Mouse (Mus musculus): ENCODE results near the gene Dapp1. TPM values are rescaled to one million over a fixed set of nuclear protein-coding genes. Genes with fewer than 3 reads are reported as not detected.
"Not testable (repeated sequence)": the region's sequence is repeated elsewhere in the genome, so short reads cannot be mapped to it uniquely, and the experiment has no call there.

Dapp1 gene
- polyA plus RNA-seq, 1 experiment from 2014 or later = 2.3 TPM

DNA sequence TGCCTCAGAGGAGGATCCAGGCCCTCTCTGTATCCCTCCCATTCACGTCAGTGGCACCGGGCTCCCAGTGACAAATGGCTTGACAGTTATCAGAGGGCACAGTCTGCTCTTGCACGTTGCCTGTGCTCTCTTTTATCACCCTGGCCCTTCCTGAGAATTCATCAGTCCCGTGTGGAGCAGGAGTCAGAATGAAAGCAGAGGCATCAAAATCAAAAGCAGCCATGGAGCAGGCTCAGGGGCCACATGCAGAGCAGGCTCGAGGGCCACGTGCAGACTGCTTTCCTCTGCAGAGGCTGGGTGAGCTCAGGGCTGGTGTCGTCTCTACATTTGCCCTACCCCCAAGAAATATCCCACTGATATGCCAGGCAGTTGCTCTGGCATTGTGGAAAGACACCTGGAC, 29.5 kb downstream of the Dapp1 start:
- Histone ChIP-seq H3K9ac (no peak overlapping the region), H3K27ac (no peak overlapping the region), H3K4me3 (no peak overlapping the region), H3K36me3 (no peaks in the 10 kb centered on the region), H3K9me3 (replicated peaks) (no peaks in the 10 kb centered on the region), H3K27me3 (no peaks in the 10 kb centered on the region), H3K4me1 (peaks cover 17% of the 10 kb centered on the region), H3K4me2 (replicated peaks) (no peak overlapping the region)
- no peak for ATAC-seq (ENCODE audit: low FRiP score)
- WGBS = 39% methylated on average over 7 of the region's 7 CpGs

DNA sequence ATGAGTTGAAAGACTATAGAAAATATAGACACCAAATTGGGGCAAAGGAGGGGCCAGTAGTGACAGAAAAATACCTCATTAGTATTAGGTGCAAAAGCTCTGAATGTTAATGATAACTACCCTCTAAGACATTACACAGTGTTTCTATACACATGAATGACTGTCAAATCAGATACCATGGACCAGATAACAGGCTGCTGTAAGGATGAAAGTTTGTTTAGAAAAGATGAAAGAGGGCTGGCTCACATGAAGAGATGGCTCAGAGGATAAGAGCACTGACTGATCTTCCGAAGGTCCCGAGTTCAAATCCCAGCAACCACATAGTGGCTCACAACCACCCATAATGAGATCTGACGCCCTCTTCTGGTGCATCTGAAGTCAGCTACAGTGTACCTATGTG, 30.0 kb downstream of the Dapp1 start:
- H3K27me3 ChIP-seq; H3K9ac ChIP-seq; H3K36me3 ChIP-seq; ATAC-seq (ENCODE audit: low FRiP score); H3K9me3 ChIP-seq (replicated peaks); H3K27ac ChIP-seq; H3K4me3 ChIP-seq; H3K4me2 ChIP-seq (replicated peaks): not testable (repeated sequence)
- H3K4me1 ChIP-seq = peaks cover 17% of the 10 kb centered on the region
- 87% methylated on average over 3 of the region's 3 CpGs for WGBS

DNA sequence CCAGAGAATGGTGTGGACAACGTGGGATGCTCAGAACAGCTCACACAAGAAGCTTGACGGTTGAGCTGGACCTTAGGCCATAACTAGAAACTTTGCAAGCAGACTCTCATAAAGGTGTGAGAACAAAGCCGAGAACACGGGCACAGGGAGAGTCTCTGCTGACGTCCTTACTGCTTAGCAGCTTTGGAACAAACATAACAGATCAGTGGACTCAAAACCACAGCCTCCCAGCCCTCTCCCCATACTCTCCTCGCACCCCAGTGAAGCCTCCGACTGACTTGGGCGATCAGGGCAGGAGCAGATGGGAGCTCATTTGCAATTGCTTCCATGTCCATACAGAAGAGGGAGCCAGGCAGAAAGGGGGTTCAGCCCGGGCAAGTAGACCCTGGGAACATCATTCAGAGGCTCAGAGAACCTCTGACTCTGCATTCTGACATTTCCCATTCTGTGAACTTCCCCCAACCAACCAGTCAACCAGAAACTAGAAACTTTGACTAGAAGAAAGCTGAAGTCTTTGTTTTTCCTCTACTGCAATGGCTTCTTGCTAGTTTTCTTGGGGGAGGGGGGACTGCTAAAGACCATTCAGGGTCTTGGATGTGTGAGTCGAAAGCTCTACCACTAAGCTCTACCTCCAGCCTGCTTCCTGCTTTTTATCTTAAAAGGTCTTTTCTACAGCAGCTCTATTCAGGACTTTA, 31.0 kb downstream of the Dapp1 start:
- no peak overlapping the region for H3K27ac ChIP-seq
- no peaks in the 10 kb centered on the region for H3K36me3 ChIP-seq
- 87% methylated on average over 10 of the region's 10 CpGs for WGBS
- no peak overlapping the region for H3K4me3 ChIP-seq
- peaks cover 14% of the 10 kb centered on the region for H3K4me1 ChIP-seq
- no peaks in the 10 kb centered on the region for H3K9me3 ChIP-seq (replicated peaks)
- no peak overlapping the region for H3K4me2 ChIP-seq (replicated peaks)
- H3K27me3 ChIP-seq = no peaks in the 10 kb centered on the region
- no peak for ATAC-seq (ENCODE audit: low FRiP score)
- H3K9ac ChIP-seq = no peak overlapping the region

DNA sequence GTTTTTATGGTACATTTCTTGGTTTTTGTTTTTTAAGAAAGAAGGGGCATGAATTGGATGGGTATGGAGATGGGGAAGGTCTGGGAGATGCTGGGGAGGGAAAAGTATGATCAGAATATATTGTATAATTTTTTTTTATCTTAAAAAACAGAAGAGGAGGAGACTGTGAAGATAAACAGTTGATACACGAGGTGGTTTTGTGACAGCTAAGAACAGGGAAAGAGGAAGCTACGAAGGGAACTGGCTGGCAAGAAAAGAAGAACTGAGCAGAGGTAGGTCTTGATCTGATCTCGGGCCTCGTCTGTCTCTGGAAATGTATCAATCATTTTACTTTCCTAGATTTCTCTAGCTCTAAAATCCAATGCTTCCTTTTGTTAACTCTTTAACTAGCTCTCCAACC, 33.8 kb downstream of the Dapp1 start:
- WGBS = 84% methylated on average over 4 of the region's 4 CpGs
- no peak overlapping the region for H3K9ac ChIP-seq
- no peak for ATAC-seq (ENCODE audit: low FRiP score)
- H3K4me3 ChIP-seq = no peak overlapping the region
- H3K4me1 ChIP-seq = peaks cover 8% of the 10 kb centered on the region
- no peak overlapping the region for H3K27ac ChIP-seq
- H3K27me3 ChIP-seq = no peaks in the 10 kb centered on the region
- H3K36me3 ChIP-seq = no peaks in the 10 kb centered on the region
- no peaks in the 10 kb centered on the region for H3K9me3 ChIP-seq (replicated peaks)
- H3K4me2 ChIP-seq (replicated peaks) = no peak overlapping the region

DNA sequence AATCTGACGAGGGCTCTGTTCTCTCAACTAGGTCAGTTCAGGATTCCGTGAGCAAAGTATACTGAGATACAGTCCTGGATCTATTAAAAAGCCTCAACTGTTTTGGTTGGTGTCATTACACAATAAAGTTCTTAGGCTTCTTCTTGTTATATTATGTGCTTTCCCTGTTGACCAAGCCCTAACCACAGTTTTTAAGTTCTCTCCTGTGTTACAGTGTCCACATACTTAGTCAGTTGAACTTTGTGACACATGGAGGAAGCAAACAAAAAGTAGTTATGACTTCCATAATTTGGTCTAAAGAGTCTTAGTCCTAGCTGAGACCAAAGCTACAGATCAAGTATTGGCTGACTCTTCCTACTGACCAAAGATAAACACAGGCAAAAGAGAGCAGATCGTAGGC, 34.5 kb downstream of the Dapp1 start:
- H3K27ac ChIP-seq = no peak overlapping the region
- 0 out of 2 replicates have a peak, but pooled peaks cover 2% of the 10 kb centered on the region for H3K4me1 ChIP-seq
- no peak overlapping the region for H3K4me3 ChIP-seq
- WGBS = 92% methylated on average over 3 of the region's 3 CpGs
- H3K4me2 ChIP-seq (replicated peaks) = no peak overlapping the region
- H3K27me3 ChIP-seq = no peaks in the 10 kb centered on the region
- no peak for ATAC-seq (ENCODE audit: low FRiP score)
- H3K9me3 ChIP-seq (replicated peaks) = no peaks in the 10 kb centered on the region
- no peaks in the 10 kb centered on the region for H3K36me3 ChIP-seq
- H3K9ac ChIP-seq = no peak overlapping the region

DNA sequence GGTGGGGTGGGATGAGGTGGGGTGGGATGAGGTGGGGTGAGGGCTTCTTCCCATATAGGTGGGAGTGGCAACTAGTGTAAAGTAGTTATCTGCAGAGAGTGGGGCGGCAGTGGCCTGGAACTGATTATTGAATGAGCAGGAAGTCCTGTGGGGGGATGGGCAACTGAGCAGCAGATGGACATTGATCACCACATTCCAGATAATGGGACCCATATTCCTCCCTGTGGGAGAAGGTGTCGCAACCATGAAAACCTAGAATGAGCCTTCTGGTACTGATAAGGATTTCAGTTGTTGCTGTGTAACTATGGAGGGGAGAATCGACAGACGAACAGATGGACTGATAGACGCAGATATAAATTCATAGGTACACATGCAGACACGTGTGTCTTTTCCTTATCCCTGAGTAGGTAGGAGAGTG, 37.6 kb downstream of the Dapp1 start:
- WGBS = 85% methylated on average over 6 of the region's 6 CpGs
- no peak overlapping the region for H3K4me3 ChIP-seq
- no peak overlapping the region for H3K4me2 ChIP-seq (replicated peaks)
- no peak for ATAC-seq (ENCODE audit: low FRiP score)
- no peaks in the 10 kb centered on the region for H3K9me3 ChIP-seq (replicated peaks)
- no peak overlapping the region for H3K27ac ChIP-seq
- H3K27me3 ChIP-seq = no peaks in the 10 kb centered on the region
- H3K9ac ChIP-seq = no peak overlapping the region
- H3K4me1 ChIP-seq = no peaks in the 10 kb centered on the region
- no peaks in the 10 kb centered on the region for H3K36me3 ChIP-seq

DNA sequence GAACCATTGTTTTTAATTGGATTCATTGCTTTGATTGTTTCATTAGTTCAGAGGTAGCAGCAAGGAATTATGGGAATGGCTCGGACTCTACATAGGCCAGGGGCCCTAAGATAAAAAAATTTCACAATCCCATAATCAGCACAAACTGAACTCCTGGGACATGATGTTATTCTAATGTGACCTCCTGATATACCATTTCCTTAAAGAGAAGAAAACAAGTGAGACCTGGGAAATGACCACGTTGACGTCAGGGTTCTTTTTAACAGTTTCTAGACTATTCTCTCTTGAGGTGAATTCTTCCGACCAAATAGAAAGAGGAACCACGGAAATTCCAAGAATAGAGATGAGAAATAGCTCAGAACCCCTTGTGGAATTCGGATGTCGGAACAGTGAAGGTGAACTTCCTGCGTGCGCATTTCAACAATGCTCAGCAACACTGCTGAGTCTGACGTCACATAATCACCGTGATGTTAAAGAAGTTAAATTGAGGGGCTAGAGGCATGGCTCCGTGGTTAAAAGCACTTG, 39.2 kb downstream of the Dapp1 start:
- WGBS = 89% methylated on average over 12 of the region's 12 CpGs
- H3K9ac ChIP-seq = no peak overlapping the region
- ATAC-seq (ENCODE audit: low FRiP score) = no peak
- H3K4me1 ChIP-seq = no peaks in the 10 kb centered on the region
- H3K9me3 ChIP-seq (replicated peaks) = no peaks in the 10 kb centered on the region
- no peak overlapping the region for H3K27ac ChIP-seq
- no peak overlapping the region for H3K4me2 ChIP-seq (replicated peaks)
- H3K4me3 ChIP-seq = no peak overlapping the region
- no peaks in the 10 kb centered on the region for H3K27me3 ChIP-seq
- H3K36me3 ChIP-seq = no peaks in the 10 kb centered on the region

DNA sequence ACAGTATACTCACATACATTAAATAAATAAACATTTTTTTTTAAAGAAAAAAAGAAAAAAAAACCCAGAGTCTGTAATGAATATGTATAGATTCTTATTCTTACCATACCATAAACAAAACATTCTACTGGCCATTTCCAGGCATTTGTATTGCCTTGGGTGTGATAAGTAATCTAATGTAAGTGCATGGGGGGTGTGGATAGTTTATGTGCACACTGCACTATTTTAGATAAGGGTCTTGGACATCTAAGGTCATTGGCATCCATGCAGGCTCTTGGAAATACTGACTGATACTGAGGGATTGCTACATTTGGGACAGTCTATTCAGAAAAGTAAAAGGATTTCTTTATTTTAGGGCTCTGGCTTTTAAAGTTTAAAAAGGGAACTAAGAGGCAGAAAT, 39.8 kb downstream of the Dapp1 start:
- ATAC-seq (ENCODE audit: low FRiP score) = no peak

DNA sequence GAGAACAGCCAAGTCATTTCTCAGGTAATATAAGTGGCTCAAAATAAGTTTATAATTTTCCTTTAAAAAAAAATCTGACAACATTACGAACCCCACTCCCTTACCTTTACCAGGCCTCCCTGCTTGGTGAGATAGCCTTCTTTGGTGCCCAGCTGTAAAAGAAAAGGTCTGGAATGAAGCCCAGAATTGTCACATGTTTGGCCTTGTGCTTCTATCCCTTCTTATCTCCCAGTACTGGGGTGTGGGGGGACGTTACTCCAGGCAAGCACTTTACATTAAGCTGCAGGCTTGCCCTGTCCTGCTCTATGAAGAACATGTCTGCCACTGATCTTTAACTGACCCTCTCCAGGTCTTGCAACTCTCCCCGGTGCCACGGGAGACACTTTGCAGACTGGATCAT, 40.6 kb downstream of the Dapp1 start:
- H3K9ac ChIP-seq = no peak overlapping the region
- no peak overlapping the region for H3K4me2 ChIP-seq (replicated peaks)
- H3K4me1 ChIP-seq = 0 out of 2 replicates have a peak, but pooled peaks cover 3% of the 10 kb centered on the region
- no peak overlapping the region for H3K27ac ChIP-seq
- 83% methylated on average over 4 of the region's 4 CpGs for WGBS
- ATAC-seq (ENCODE audit: low FRiP score) = no peak
- no peak overlapping the region for H3K4me3 ChIP-seq
- no peaks in the 10 kb centered on the region for H3K36me3 ChIP-seq
- no peaks in the 10 kb centered on the region for H3K9me3 ChIP-seq (replicated peaks)
- H3K27me3 ChIP-seq = no peaks in the 10 kb centered on the region

More for the DNA sequence above, 39.8 kb downstream of the Dapp1 start:
- Histone ChIP-seq H3K4me1 (no peaks in the 10 kb centered on the region), H3K36me3 (no peaks in the 10 kb centered on the region), H3K4me3 (no peak overlapping the region), H3K9ac (no peak overlapping the region), H3K27ac (no peak overlapping the region), H3K9me3 (replicated peaks) (no peaks in the 10 kb centered on the region), H3K27me3 (no peaks in the 10 kb centered on the region), H3K4me2 (replicated peaks) (no peak overlapping the region)

DNA sequence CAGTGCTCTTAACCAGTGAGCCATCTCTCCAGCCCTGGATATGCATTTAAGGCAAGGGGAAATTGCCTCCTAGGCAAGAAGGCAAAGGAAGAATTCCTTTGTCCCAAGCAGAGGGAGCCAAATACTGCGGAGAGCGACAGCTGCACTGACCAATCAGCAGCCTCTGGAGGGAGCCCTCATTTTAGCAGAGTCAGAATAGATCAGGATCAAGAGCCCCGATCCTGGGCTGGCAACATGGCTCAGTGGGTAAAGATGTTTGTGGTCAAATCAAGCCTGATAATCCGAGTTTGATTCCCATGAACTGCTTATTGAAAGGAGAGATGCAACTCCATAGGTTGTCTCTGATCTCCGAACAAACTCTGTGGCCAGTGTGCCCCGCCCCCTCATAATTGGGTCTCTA, 42.7 kb downstream of the Dapp1 start:
- no peak overlapping the region for H3K9ac ChIP-seq
- WGBS = 39% methylated on average over 6 of the region's 6 CpGs
- H3K27ac ChIP-seq = no peak overlapping the region
- peak; percentile 52; the same call in 1 of the 2 replicates for ATAC-seq (ENCODE audit: low FRiP score)
- no peak overlapping the region for H3K4me3 ChIP-seq
- no peaks in the 10 kb centered on the region for H3K9me3 ChIP-seq (replicated peaks)
- H3K27me3 ChIP-seq = no peaks in the 10 kb centered on the region
- H3K36me3 ChIP-seq = no peaks in the 10 kb centered on the region
- H3K4me2 ChIP-seq (replicated peaks) = peak overlapping the region; percentile 24
- 0 out of 2 replicates have a peak, but pooled peaks cover 3% of the 10 kb centered on the region for H3K4me1 ChIP-seq

DNA sequence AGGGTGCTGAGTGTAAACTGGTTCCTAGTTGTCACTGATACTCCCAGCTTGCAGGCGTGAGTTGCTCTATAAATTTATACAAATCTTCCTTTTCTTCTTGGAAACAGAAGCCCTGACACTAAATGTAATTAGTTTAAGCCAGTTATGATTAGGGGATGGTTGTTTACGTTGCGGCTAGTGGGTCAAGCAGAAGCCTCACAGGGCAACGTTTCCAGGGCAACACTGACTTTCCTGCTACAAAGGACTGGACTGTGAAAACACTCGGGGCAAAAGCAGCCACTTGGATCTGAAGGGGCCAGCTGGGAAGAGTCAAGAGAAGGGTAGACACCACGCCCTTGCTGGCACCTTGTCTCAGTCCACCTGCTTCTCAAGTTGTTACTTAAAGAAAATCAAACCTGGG, 44.8 kb downstream of the Dapp1 start:
- no peak for ATAC-seq (ENCODE audit: low FRiP score)
- Histone ChIP-seq H3K27me3 (no peaks in the 10 kb centered on the region), H3K4me2 (replicated peaks) (no peak overlapping the region)

DNA sequence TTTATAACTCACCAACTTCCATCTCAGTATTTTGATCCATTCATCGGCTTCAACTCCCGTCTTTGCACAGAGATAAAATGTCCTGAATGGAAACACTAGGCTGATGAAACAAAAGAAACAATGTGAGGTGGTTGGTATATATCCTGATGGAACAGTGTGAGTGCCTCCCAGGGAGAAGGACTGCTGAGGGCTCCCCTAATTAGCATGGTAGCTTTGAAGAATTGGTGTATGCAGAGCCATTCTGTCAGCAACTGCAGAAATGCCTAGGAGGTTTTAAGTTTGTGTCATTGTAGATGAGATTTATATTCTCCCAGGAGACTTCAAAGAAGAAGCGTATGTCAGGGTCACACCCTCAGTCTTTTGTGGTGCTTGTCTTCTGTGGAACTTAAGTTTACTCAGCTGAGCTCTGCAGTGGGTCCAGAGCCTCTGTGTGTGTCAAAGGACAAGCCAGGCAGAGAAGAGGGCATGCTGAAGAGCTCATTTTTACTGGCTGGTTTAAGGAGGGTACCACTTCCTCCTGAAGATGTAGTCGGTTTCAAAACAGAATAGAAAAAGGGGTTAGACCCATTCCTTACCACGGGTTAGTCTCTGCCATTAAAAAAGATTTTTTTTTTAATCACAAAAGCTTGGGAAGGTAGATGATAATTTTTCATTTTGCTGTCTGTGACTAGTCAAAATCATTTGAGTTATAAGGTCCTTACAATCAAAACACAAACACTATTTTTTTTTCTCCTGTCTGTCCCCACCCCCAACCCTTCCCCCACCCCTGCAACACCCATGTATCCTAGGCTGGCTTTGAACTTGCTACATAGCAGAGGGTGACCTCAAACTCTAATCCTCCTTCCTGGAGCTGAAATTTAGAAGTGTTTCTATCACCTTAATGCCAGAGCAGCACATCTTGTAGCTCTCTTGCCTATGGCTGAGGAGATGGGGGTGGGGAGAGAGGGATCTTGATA, 45.5 kb downstream of the Dapp1 start:
- no peak overlapping the region for H3K4me2 ChIP-seq (replicated peaks)
- no peak overlapping the region for H3K27ac ChIP-seq
- no peak overlapping the region for H3K9ac ChIP-seq
- no peak overlapping the region for H3K4me3 ChIP-seq
- H3K4me1 ChIP-seq = 0 out of 2 replicates have a peak, but pooled peaks cover 3% of the 10 kb centered on the region
- WGBS = 40% methylated on average over 5 of the region's 5 CpGs
- no peaks in the 10 kb centered on the region for H3K9me3 ChIP-seq (replicated peaks)
- no peaks in the 10 kb centered on the region; the same call in 1 of the 2 replicates for H3K36me3 ChIP-seq
- no peaks in the 10 kb centered on the region for H3K27me3 ChIP-seq
- ATAC-seq (ENCODE audit: low FRiP score) = no peak

More for the DNA sequence above, 44.8 kb downstream of the Dapp1 start:
- no peak overlapping the region for H3K27ac ChIP-seq
- H3K9me3 ChIP-seq (replicated peaks) = no peaks in the 10 kb centered on the region
- no peak overlapping the region for H3K4me3 ChIP-seq
- 0 out of 2 replicates have a peak, but pooled peaks cover 3% of the 10 kb centered on the region for H3K4me1 ChIP-seq
- no peaks in the 10 kb centered on the region; the same call in 1 of the 2 replicates for H3K36me3 ChIP-seq
- H3K9ac ChIP-seq = no peak overlapping the region
- 41% methylated on average over 6 of the region's 6 CpGs for WGBS
